Mouse (Mus musculus) spleen, adult 2 months (tissue): ENCODE results near the gene N4bp2.

ENCODE experiments used
- CTCF ChIP-seq: fragments of 200-500 bp; IDR thresholded peaks from 2 replicates; pipeline ENCODE4 v1.5.1; 2011; ENCODE audit warnings: mild to moderate bottlenecking, inconsistent platforms; ENCODE audit not compliant: insufficient read depth, insufficient read length, insufficient replicate concordance; ENCODE audit errors: extremely low read depth
- POLR2A ChIP-seq: fragments of 200-500 bp; IDR thresholded peaks from 2 replicates; pipeline ENCODE4 v1.6.1; 2011; ENCODE audit warnings: low read depth, low read length, inconsistent platforms

DNA sequence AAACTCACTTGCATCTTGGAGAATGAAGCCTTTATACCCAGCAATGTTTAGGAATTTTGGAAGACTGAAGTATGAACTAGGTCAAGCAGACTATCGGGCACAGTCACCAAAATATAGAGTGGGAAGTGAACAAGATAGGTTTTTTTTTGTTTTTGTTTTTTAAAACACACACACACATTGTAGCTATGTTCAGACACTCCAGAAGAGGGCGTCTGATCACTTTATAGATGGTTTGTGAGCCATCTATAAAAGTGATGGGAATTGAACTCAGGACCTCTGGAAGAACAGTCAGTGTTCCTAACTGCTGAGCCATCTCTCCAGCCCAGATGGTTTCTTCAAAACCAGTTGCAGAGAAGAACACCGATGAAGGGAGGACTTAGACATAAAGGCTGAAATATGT is 69.8 kb downstream of the N4bp2 start:
- TF ChIP-seq CTCF (no peak), POLR2A (no peak)
